Mouse (Mus musculus) heart, embryonic 11.5 days (tissue): ENCODE data around the gene Tkt. TPM values are rescaled to one million over a fixed set of nuclear protein-coding genes. Genes with fewer than 3 reads are reported as not detected.

Experiments
- ATAC-seq: fragments of 200-750 bp; cut with Nextera tagmentation; replicated peaks from 2 replicates; pipeline ENCODE4 v1.8.0; 2017; ENCODE audit warnings: moderate library complexity; ENCODE audit not compliant: insufficient number of reproducible peaks, low FRiP score, low TSS enrichment
- H3K27ac ChIP-seq: fragments of 300-500 bp; sonication (generic); 2 replicates; pipeline ENCODE4 v1.5.1; 2014; ENCODE audit warnings: mild to moderate bottlenecking, low read depth, low read length
- H3K27me3 ChIP-seq: fragments of 300-500 bp; sonication (generic); 2 replicates; pipeline ENCODE4 v1.6.1; 2014; ENCODE audit warnings: mild to moderate bottlenecking, low read length, mixed read lengths; ENCODE audit not compliant: control insufficient read depth, insufficient read depth
- H3K36me3 ChIP-seq: fragments of 300-500 bp; sonication (generic); 2 replicates; pipeline ENCODE4 v1.6.1; 2014; ENCODE audit warnings: mild to moderate bottlenecking, low read length, moderate library complexity, mixed read lengths; ENCODE audit not compliant: control insufficient read depth, insufficient read depth
- H3K4me1 ChIP-seq: fragments of 300-500 bp; sonication (generic); 2 replicates; pipeline ENCODE4 v1.6.1; 2014; ENCODE audit warnings: low read length; ENCODE audit not compliant: control insufficient read depth, insufficient read depth
- H3K4me2 ChIP-seq: fragments of 300-500 bp; sonication (generic); 2 replicates; pipeline ENCODE4 v1.6.1; 2014; ENCODE audit warnings: mild to moderate bottlenecking, moderate library complexity
- H3K4me3 ChIP-seq: fragments of 300-500 bp; sonication (generic); 2 replicates; pipeline ENCODE4 v1.5.1; 2014; ENCODE audit warnings: low read depth, low read length
- H3K9ac ChIP-seq: fragments of 300-500 bp; sonication (generic); 2 replicates; pipeline ENCODE4 v1.6.1; 2014; ENCODE audit warnings: mild to moderate bottlenecking, low read depth, low read length, moderate library complexity
- H3K9me3 ChIP-seq: fragments of 300-500 bp; sonication (generic); replicated peaks from 2 replicates; pipeline ENCODE4 v1.6.1; 2016; ENCODE audit warnings: low read length; ENCODE audit not compliant: control insufficient read depth
- WGBS: fragments of 180-500 bp; shearing (Covaris S2); extraction: QIAGEN DNeasy Blood & Tissue Kit; methylation state at CpG from one replicate; pipeline ENCODE4 v1.1.7; 2014; ENCODE audit not compliant: insufficient replicate concordance; 5-methylcytosine and 5-hydroxymethylcytosine counted together
- polyA plus RNA-seq: library from polyadenylated mRNA; unstranded; fragments of >200 nt; fragmentation: Nextera tagmentation; extraction: Ambion mirVana; gene quantifications from 2 replicates; pipeline ENCODE4 v1.2.1, GENCODE M21; 2014

Gene Tkt
- polyA plus RNA-seq, 1 experiment from 2014 or later = 38.6 TPM

- no peaks in the 10 kb centered on the region for H3K27me3 ChIP-seq
- no peak overlapping the region for H3K9ac ChIP-seq
- no peaks in the 10 kb centered on the region for H3K9me3 ChIP-seq
- no peak overlapping the region for H3K4me2 ChIP-seq
- no peaks in the 10 kb centered on the region for H3K36me3 ChIP-seq
- peaks cover 19% of the 10 kb centered on the region for H3K4me1 ChIP-seq
- no peak for ATAC-seq
- no peak overlapping the region for H3K4me3 ChIP-seq
- WGBS = 53% methylated on average over 2 of the region's 2 CpGs
- H3K27ac ChIP-seq = no peak overlapping the region
Observed at GRCm38 (mm10) chr14:30584077-30584476, 35.9 kb downstream of the Tkt start.

- Histone ChIP-seq H3K4me3 (no peak overlapping the region), H3K4me2 (peak overlapping the region; percentile 50), H3K27ac (peak overlapping the region; percentile 63), H3K4me1 (peaks cover 19% of the 10 kb centered on the region), H3K9ac (peak overlapping the region; percentile 43; the same call in 1 of the 2 replicates), H3K36me3 (no peaks in the 10 kb centered on the region), H3K27me3 (no peaks in the 10 kb centered on the region), H3K9me3 (no peaks in the 10 kb centered on the region)
- WGBS = 22% methylated on average over 19 of the region's 19 CpGs
- ATAC-seq = no peak; the same call in 1 of the 2 replicates
Observed at GRCm38 (mm10) chr14:30584497-30585251, 36.5 kb downstream of the Tkt start.

- Histone ChIP-seq H3K27me3 (no peaks in the 10 kb centered on the region), H3K36me3 (no peaks in the 10 kb centered on the region), H3K4me3 (no peak overlapping the region), H3K4me1 (peaks cover 19% of the 10 kb centered on the region), H3K9ac (no peak overlapping the region), H3K9me3 (no peaks in the 10 kb centered on the region), H3K27ac (peak overlapping the region; percentile 63; the same call in 1 of the 2 replicates), H3K4me2 (peak overlapping the region; percentile 50)
- WGBS = 77% methylated on average over 5 of the region's 5 CpGs
- ATAC-seq = no peak
Observed at GRCm38 (mm10) chr14:30585323-30585722, 37.2 kb downstream of the Tkt start.

- H3K4me3 ChIP-seq = no peak overlapping the region
- peaks cover 19% of the 10 kb centered on the region for H3K4me1 ChIP-seq
- ATAC-seq = no peak
- 47% methylated on average over 7 of the region's 7 CpGs for whole genome bisulfite sequencing
- H3K9me3 ChIP-seq = no peaks in the 10 kb centered on the region
- no peak overlapping the region for H3K4me2 ChIP-seq
- no peaks in the 10 kb centered on the region for H3K36me3 ChIP-seq
- no peak overlapping the region for H3K9ac ChIP-seq
- no peak overlapping the region for H3K27ac ChIP-seq
- H3K27me3 ChIP-seq = no peaks in the 10 kb centered on the region
Observed at GRCm38 (mm10) chr14:30586780-30587461, 38.8 kb downstream of the Tkt start.

GRCm38 (mm10) chr14:30590041-30590645, 42.0 kb downstream of the Tkt start:
- no peak for ATAC-seq
- Histone ChIP-seq H3K36me3 (no peaks in the 10 kb centered on the region), H3K9ac (no peak overlapping the region), H3K4me3 (no peak overlapping the region), H3K4me1 (peaks cover 26% of the 10 kb centered on the region), H3K9me3 (no peaks in the 10 kb centered on the region), H3K27ac (no peak overlapping the region), H3K4me2 (no peak overlapping the region), H3K27me3 (no peaks in the 10 kb centered on the region)
- WGBS = 74% methylated on average over 11 of the region's 11 CpGs

- Histone ChIP-seq H3K4me3 (no peak overlapping the region), H3K27ac (no peak overlapping the region), H3K36me3 (peaks cover 2% of the 10 kb centered on the region; the same call in 1 of the 2 replicates), H3K4me1 (peaks cover 23% of the 10 kb centered on the region), H3K9ac (no peak overlapping the region), H3K27me3 (no peaks in the 10 kb centered on the region), H3K4me2 (no peak overlapping the region), H3K9me3 (no peaks in the 10 kb centered on the region)
- no peak for ATAC-seq
- WGBS = 65% methylated on average over 7 of the region's 7 CpGs
Observed at GRCm38 (mm10) chr14:30590918-30591317, 42.8 kb downstream of the Tkt start.

- H3K4me1 ChIP-seq = peaks cover 23% of the 10 kb centered on the region
- H3K4me3 ChIP-seq = no peak overlapping the region
- H3K4me2 ChIP-seq = peak overlapping the region; percentile 24; the same call in 1 of the 2 replicates
- no peaks in the 10 kb centered on the region for H3K27me3 ChIP-seq
- no peak for ATAC-seq
- H3K9me3 ChIP-seq = no peaks in the 10 kb centered on the region
- WGBS = 9% methylated on average over 6 of the region's 6 CpGs
- peaks cover 2% of the 10 kb centered on the region; the same call in 1 of the 2 replicates for H3K36me3 ChIP-seq
- H3K9ac ChIP-seq = no peak overlapping the region
- no peak overlapping the region for H3K27ac ChIP-seq
Observed at GRCm38 (mm10) chr14:30591417-30591816, 43.3 kb downstream of the Tkt start.

- ATAC-seq = no peak
Observed at GRCm38 (mm10) chr14:30593279-30594091, 45.3 kb downstream of the Tkt start.

More at GRCm38 (mm10) chr14:30593279-30594091, 45.3 kb downstream of the Tkt start:
- H3K27me3 ChIP-seq = no peaks in the 10 kb centered on the region
- H3K9ac ChIP-seq = no peak overlapping the region
- WGBS = 49% methylated on average over 11 of the region's 11 CpGs
- H3K36me3 ChIP-seq = peaks cover 7% of the 10 kb centered on the region; the same call in 1 of the 2 replicates
- no peak overlapping the region for H3K4me2 ChIP-seq
- H3K9me3 ChIP-seq = no peaks in the 10 kb centered on the region
- H3K4me1 ChIP-seq = peaks cover 14% of the 10 kb centered on the region
- no peak overlapping the region for H3K4me3 ChIP-seq
- peak overlapping the region; percentile 54 for H3K27ac ChIP-seq
